Mouse (Mus musculus) adrenal gland, adult 18-20 months (tissue): ENCODE measurements around the gene Gm28635. TPM values are rescaled to one million over a fixed set of nuclear protein-coding genes. Genes with fewer than 3 reads are reported as not detected.

Experiments
- DNase-seq, 2 experiments: peaks; one replicate each; pipeline ENCODE4 v3.0.0; 2021 to 2022; ENCODE audit warnings: low spot score in 2 of 2
- total RNA-seq, 2 experiments: library from RNA; stranded (reverse); gene quantifications; 1 replicate in 1 of 2; 2 replicates in 1 of 2; pipeline ENCODE4 v1.2.3; 2021

Gm28635 gene
- total RNA-seq, 2 experiments from 2014 or later, result not detected

GRCm38 (mm10) chr2:84599270-84599888, 78.5 kb downstream of the Gm28635 start:
- no peak for DNase-seq

- no peak for DNase-seq
These were observed 80.7 kb downstream of the Gm28635 start for GRCm38 (mm10) chr2:84597123-84597522.

- no peak for DNase-seq
These were observed 85.0 kb downstream of the Gm28635 start for GRCm38 (mm10) chr2:84592801-84593200.

GRCm38 (mm10) chr2:84585700-84586099, 92.1 kb downstream of the Gm28635 start:
- no peak for DNase-seq

GRCm38 (mm10) chr2:84582286-84582685, 95.6 kb downstream of the Gm28635 start:
- DNase-seq, result no peak

GRCm38 (mm10) chr2:84581208-84581607, 96.6 kb downstream of the Gm28635 start:
- no peak for DNase-seq

- no peak for DNase-seq
These were observed 98.5 kb downstream of the Gm28635 start for GRCm38 (mm10) chr2:84579311-84579710.

GRCm38 (mm10) chr2:84574130-84574529, 103.7 kb downstream of the Gm28635 start:
- DNase-seq, result no peak

- DNase-seq, result no peak
These were observed 120.8 kb downstream of the Gm28635 start for GRCm38 (mm10) chr2:84556888-84557514.

Other genes starting within 250 kb of the Gm28635 start
- gene Tfpi, start 201.3 kb downstream of the Gm28635 start, total RNA-seq, result 10 to 100 TPM; 29.0 to 63.0 TPM
- 100 to 1,000 TPM; 123 to 129 TPM for gene Ctnnd1, start 27.3 kb downstream of the Gm28635 start, total RNA-seq
- under 1 TPM in 1 of 2 experiments, not detected in 1; 0.10 TPM for gene Btbd18, start 19.0 kb downstream of the Gm28635 start, total RNA-seq
- 10 to 100 TPM; 21.9 to 28.8 TPM for gene Selenoh, start 7.3 kb downstream of the Gm28635 start, total RNA-seq
- 10 to 100 TPM; 22.7 to 25.9 TPM for gene Med19, start 361 bp upstream of the Gm28635 start, total RNA-seq
- 100 to 1,000 TPM; 146 to 179 TPM for gene Tmx2, start 1.1 kb upstream of the Gm28635 start, total RNA-seq
- gene Zdhhc5, start 37.1 kb upstream of the Gm28635 start, total RNA-seq, result 10 to 100 TPM; 62.0 to 70.2 TPM
- 10 to 100 TPM; 13.4 to 15.3 TPM for gene Clp1, start 49.3 kb upstream of the Gm28635 start, total RNA-seq
- gene Ypel4, start 56.0 kb upstream of the Gm28635 start, total RNA-seq, result 1 to 10 TPM; 4.8 to 5.1 TPM
- 1 to 10 TPM; 1.5 to 1.8 TPM for gene Gm19426, start 65.6 kb upstream of the Gm28635 start, total RNA-seq
- 100 to 1,000 TPM in 1 of 2 experiments, 10 to 100 TPM in 1; 78.6 to 115 TPM for gene Serping1, start 97.4 kb upstream of the Gm28635 start, total RNA-seq
- 10 to 100 TPM; 17.6 to 26.4 TPM for gene Ube2l6, start 120.8 kb upstream of the Gm28635 start, total RNA-seq
- under 1 TPM in 1 of 2 experiments, not detected in 1; 0.32 TPM for gene Smtnl1, start 144.6 kb upstream of the Gm28635 start, total RNA-seq
- 10 to 100 TPM; 45.8 to 59.0 TPM for gene Timm10, start 149.0 kb upstream of the Gm28635 start, total RNA-seq
- gene Slc43a1, start 160.8 kb upstream of the Gm28635 start, total RNA-seq, result 1 to 10 TPM; 9.3 to 9.4 TPM
- 1 to 10 TPM; 1.9 to 2.4 TPM for gene Rtn4rl2, start 208.7 kb upstream of the Gm28635 start, total RNA-seq